Mouse (Mus musculus): ENCODE results near the gene Aftph.
A peak's percentile ranks its signal among the peaks of the same experiment; 100 is the strongest.

Gene Aftph

GRCm38 (mm10) chr11:20646142-20646541 is 95.2 kb downstream of the Aftph start:
- no peak for DNase-seq

GRCm38 (mm10) chr11:20645521-20645920 is 95.9 kb downstream of the Aftph start:
- DNase-seq: no peak

- DNase-seq: no peak
Measured at GRCm38 (mm10) chr11:20644872-20645271, 96.5 kb downstream of the Aftph start.

- DNase-seq: no peak
Measured at GRCm38 (mm10) chr11:20644166-20644565, 97.2 kb downstream of the Aftph start.

GRCm38 (mm10) chr11:20643161-20643560 is 98.2 kb downstream of the Aftph start:
- no peak for DNase-seq

- DNase-seq: no peak
Measured at GRCm38 (mm10) chr11:20642321-20642720, 99.1 kb downstream of the Aftph start.

- peak; percentile 88 for DNase-seq
Measured at GRCm38 (mm10) chr11:20639918-20640447, 101.4 kb downstream of the Aftph start.

GRCm38 (mm10) chr11:20638841-20639240 is 102.5 kb downstream of the Aftph start:
- DNase-seq: peak; percentile 79

GRCm38 (mm10) chr11:20637060-20637459 is 104.3 kb downstream of the Aftph start:
- no peak for DNase-seq

GRCm38 (mm10) chr11:20636114-20636513 is 105.3 kb downstream of the Aftph start:
- DNase-seq: no peak

GRCm38 (mm10) chr11:20635646-20636045 is 105.7 kb downstream of the Aftph start:
- peak; percentile 36 for DNase-seq

All from embryo, embryonic 11 days (tissue).